Mouse (Mus musculus) embryonic fibroblast, embryonic 13.5 days (primary cell): Measurements from ENCODE around the gene Carf.

ENCODE experiments used
- CTCF ChIP-seq: IDR thresholded peaks from 2 replicates; pipeline ENCODE4 v1.5.1; 2011; ENCODE audit warnings: mild to moderate bottlenecking, control low read depth, low read length, moderate library complexity, borderline replicate concordance; ENCODE audit not compliant: insufficient read depth
- POLR2A ChIP-seq: IDR thresholded peaks from 2 replicates; pipeline ENCODE4 v1.6.1; 2011; ENCODE audit warnings: low read depth, mild to moderate bottlenecking, control low read depth, low read length, moderate library complexity

GRCm38 (mm10) chr1:60117721-60118455, 19.8 kb downstream of the Carf start:
- TF ChIP-seq CTCF = no peak
- TF ChIP-seq POLR2A = no peak
